Mouse (Mus musculus) cerebellum, adult 2 months (tissue): ENCODE results near the gene C130050O18Rik.

ENCODE experiments used
- CTCF ChIP-seq: fragments of 200-500 bp; IDR thresholded peaks from 2 replicates; pipeline ENCODE4 v1.5.1; 2011; ENCODE audit warnings: low read depth, mild to moderate bottlenecking, control low read depth, low read length, moderate library complexity, borderline replicate concordance; ENCODE audit not compliant: insufficient read depth
- POLR2A ChIP-seq: fragments of 200-500 bp; IDR thresholded peaks from 2 replicates; pipeline ENCODE4 v1.6.1; 2011; ENCODE audit warnings: low read length, control low read depth, borderline replicate concordance; ENCODE audit not compliant: insufficient read depth

- TF ChIP-seq POLR2A, result no peak
- TF ChIP-seq CTCF, result no peak
These were observed 59.8 kb downstream of the C130050O18Rik start for GRCm38 (mm10) chr5:139464874-139465273.
